Mouse (Mus musculus): ENCODE measurements around the gene Prdm16. TPM values are rescaled to one million over a fixed set of nuclear protein-coding genes. Genes with fewer than 3 reads are reported as not detected.

Gene Prdm16
- 9.4 and 10.2 TPM in 2 replicates for polyA plus RNA-seq (2021; fragmentation: Nextera tagmentation)
- long read RNA-seq, experiment 1, partial matches to known transcripts: 6 of 33 reads
- long read RNA-seq, experiment 1, other reads (novel, unspliced or antisense): 27 of 33 reads
- long read RNA-seq, experiment 2, full-length matches to known transcripts: 1 of 102 reads
- long read RNA-seq, experiment 2, partial matches to known transcripts: 4 of 102 reads
- long read RNA-seq, experiment 2, other reads (novel, unspliced or antisense): 97 of 102 reads

GRCm38 (mm10) chr4:154636721-154637311 lies at the start of gene Prdm16:
Gene Prdm16, minus strand, starts transcription at chr4:154636873.

GRCm38 (mm10) chr4:154667767-154668166 lies 31.1 kb upstream of the Prdm16 start, which contains the start of gene Actrt2:
Gene Actrt2, minus strand, starts transcription at chr4:154667867.

GRCm38 (mm10) chr4:154335761-154336160 lies 300.9 kb downstream of the Prdm16 start, which contains the start of gene B230104I21Rik:
Gene B230104I21Rik, plus strand, starts transcription at chr4:154336127.

GRCm38 (mm10) chr4:154301466-154301881 lies 335.2 kb downstream of the Prdm16 start, which contains the start of gene Arhgef16:
Gene Arhgef16, minus strand, starts transcription at chr4:154301676.

Other genes with a start within 250 kb of the Prdm16 start
- gene Actrt2, start 31.0 kb upstream of the Prdm16 start, polyA plus RNA-seq (2021; fragmentation: Nextera tagmentation): not detected in 2 replicates
- gene Ttc34, start 200.6 kb upstream of the Prdm16 start, polyA plus RNA-seq (2021; fragmentation: Nextera tagmentation): 5.1 and 5.8 TPM in 2 replicates
- 0.14 and 0.35 TPM in 2 replicates for gene Mmel1, start 232.7 kb upstream of the Prdm16 start, polyA plus RNA-seq (2021; fragmentation: Nextera tagmentation)

Data from layer of hippocampus, adult 6 months (tissue).